15 mouse cellular contexts compared by ENCODE assay signal in genomic region chr1:173630622-173631021, GRCm38 (mm10). TPM values are rescaled to one million over a fixed set of nuclear protein-coding genes. Genes with fewer than 3 reads are reported as not detected.
DNase-seq lines count a peak whose midpoint lies in the region; ATAC-seq and TF ChIP-seq lines count a peak whose summit lies in the region.
"Not testable (repeated sequence)": the region's sequence is repeated elsewhere in the genome, so short reads cannot be mapped to it uniquely, and the experiment has no call there.
"Had no signal": no experiment of that assay in that cellular context is flagged by ENCODE, and none has a peak within 500 bp of the region (broad histone marks: within the 10 kb centered on the region; RNA-seq: fewer than 3 reads in every experiment).

Ifi209 (plus strand) TSS chr1:173630917.

- ATAC-seq in granulocyte monocyte progenitor cell, adult 5-6 weeks (replicated peaks; ENCODE audit: poor library complexity, severe bottlenecking) = peak; percentile 77

- not testable (repeated sequence) for H3K27me3 ChIP-seq in thymus, adult 2 months (ENCODE audit: control insufficient read depth, insufficient read depth, low read length)

- TF ChIP-seq CTCF in bone marrow macrophage, adult 2 months (IDR thresholded peaks at IDR 0.05; ENCODE audit: low read depth, low read length); thymus, adult 2 months (IDR thresholded peaks at IDR 0.05; ENCODE audit: borderline replicate concordance, control insufficient read depth, extremely low read depth, insufficient read depth, low read length, poor library complexity): not testable (repeated sequence)

- 0 out of 2 replicates have a peak within 1 kb of the TSS, but pooled peaks have one; percentile 10 for H3K27ac ChIP-seq in bone marrow macrophage, adult 2 months (ENCODE audit: insufficient read depth, low read depth, low read length)
- peak within 1 kb of the TSS; percentile 82 for H3K27ac ChIP-seq in thymus, adult 2 months (ENCODE audit: control insufficient read depth, insufficient read depth, low read length)

- not testable (repeated sequence) for H3K4me1 ChIP-seq in bone marrow macrophage, adult 2 months (ENCODE audit: control insufficient read depth, insufficient read depth, low read length); thymus, adult 2 months (replicated peaks; ENCODE audit: control insufficient read depth, insufficient read depth, low read length)

- not testable (repeated sequence) for H3K4me3 ChIP-seq in bone marrow macrophage, adult 2 months (ENCODE audit: insufficient read depth, low read length)
- H3K4me3 ChIP-seq in thymus, adult 2 months (ENCODE audit: control insufficient read depth, insufficient read depth, low read length) = peak within 1 kb of the TSS; percentile 5; the same call in 1 of the 2 replicates

- WGBS in thymus, adult 2 months = 1% methylated on average over 2 of the region's 2 CpGs

- TF ChIP-seq POLR2A in bone marrow macrophage, adult 2 months (IDR thresholded peaks at IDR 0.05; ENCODE audit: borderline replicate concordance, low read depth, low read length); thymus, adult 2 months (IDR thresholded peaks at IDR 0.05; ENCODE audit: control insufficient read depth, extremely low read depth, insufficient read depth, low read length, poor library complexity): not testable (repeated sequence)

- not testable (repeated sequence) for H3K36me3 ChIP-seq in thymus, adult 2 months (ENCODE audit: control insufficient read depth, insufficient read depth, low read length)

- peak; percentile 35 to 44 for DNase-seq in CD8-positive naive resting alpha-beta T cell, adult 2 months (ENCODE audit: low read depth in 2 of 2, low spot score in 2 of 2)
- DNase-seq in layer of hippocampus, adult 9-10 months (ENCODE audit: low spot score) = peak; percentile 1
- peak; percentile 57 for DNase-seq in lung, postnatal 36 days
- DNase-seq in naive thymus-derived CD4-positive, alpha-beta T cell, adult 2 months (ENCODE audit: low read depth) = peak; percentile 77
- peak; percentile 45 for DNase-seq in thymus, adult 2 months
- peak; percentile 31 for DNase-seq in thymus, postnatal 4 days

RNA-seq across cellular contexts. Expression of gene Ifi209, which starts in this region (rescaled TPM):
- polyA plus RNA-seq in bone marrow macrophage, adult 2 months (2012; ENCODE audit: insufficient read depth, insufficient read length, missing spikeins) = 73.8 and 83.9 TPM in 2 replicates
- total RNA-seq in granulocyte monocyte progenitor cell, adult 5-6 weeks (2014; fragmentation: Nextera tagmentation) = 77.0 and 77.3 TPM in 2 replicates
- total RNA-seq in granulocyte monocyte progenitor cell, adult 5-6 weeks (2017) = 143 and 146 TPM in 2 replicates
- polyA plus RNA-seq in thymus, adult 2 months (2012; rRNA removed) = 5.4 and 6.1 TPM in 2 replicates
- total RNA-seq: gastrocnemius, adult 18-20 months; layer of hippocampus, adult 18-20 months had no signal
- polyA plus RNA-seq: erythroblast, embryonic 14.5 days; forebrain, embryonic 13.5 days; hindbrain, embryonic 13.5 days; midbrain, embryonic 10.5 days; neural tube, embryonic 11.5 days had no signal

Comparison
In these comparisons a context has a peak if more than half of its experiments do, and no peak if none do; other contexts are left out.
1. RNA of gene Ifi209 (polyA plus RNA-seq): 73.8 to 83.9 TPM in bone marrow macrophage, adult 2 months; 5.4 to 6.1 TPM in thymus, adult 2 months; every median in the first group is over 10 times any median in the second.
2. DNase-seq: peak in every context shown above with its lines; median percentile 77 in naive thymus-derived CD4-positive, alpha-beta T cell, adult 2 months; 57 in lung, postnatal 36 days; 45 in thymus, adult 2 months; 40 in CD8-positive naive resting alpha-beta T cell, adult 2 months; 31 in thymus, postnatal 4 days; 1 in layer of hippocampus, adult 9-10 months.